Mouse (Mus musculus) CD4-positive, CD25-positive, alpha-beta regulatory T cell, adult 2 months (primary cell): ENCODE results near the gene Tspan3.

Experiments used
- DNase-seq: peaks from one replicate; pipeline ENCODE4 v3.0.0-alpha.2; 2012; ENCODE audit warnings: low read depth, low spot score

Gene Tspan3

DNA sequence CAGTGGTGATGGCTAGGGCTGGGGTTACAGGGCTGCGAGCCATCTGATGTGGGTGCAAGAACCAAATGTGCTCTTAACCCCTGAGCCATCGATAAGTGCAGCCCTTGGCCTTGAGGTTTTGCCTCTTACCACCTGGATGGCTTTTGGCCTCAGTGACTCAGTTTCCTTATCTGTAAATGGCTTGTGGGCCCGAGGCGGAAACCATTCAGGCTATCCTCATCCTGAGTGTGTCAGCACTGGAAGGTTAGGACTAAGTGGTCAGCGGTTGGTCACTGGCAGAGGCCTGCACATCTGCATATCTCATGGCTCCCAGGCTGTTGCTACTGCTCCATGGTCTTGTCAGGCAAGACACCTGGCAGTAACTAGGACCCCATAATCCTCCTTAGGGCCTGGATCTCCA, 47.2 kb downstream of the Tspan3 start:
- no peak for DNase-seq

DNA sequence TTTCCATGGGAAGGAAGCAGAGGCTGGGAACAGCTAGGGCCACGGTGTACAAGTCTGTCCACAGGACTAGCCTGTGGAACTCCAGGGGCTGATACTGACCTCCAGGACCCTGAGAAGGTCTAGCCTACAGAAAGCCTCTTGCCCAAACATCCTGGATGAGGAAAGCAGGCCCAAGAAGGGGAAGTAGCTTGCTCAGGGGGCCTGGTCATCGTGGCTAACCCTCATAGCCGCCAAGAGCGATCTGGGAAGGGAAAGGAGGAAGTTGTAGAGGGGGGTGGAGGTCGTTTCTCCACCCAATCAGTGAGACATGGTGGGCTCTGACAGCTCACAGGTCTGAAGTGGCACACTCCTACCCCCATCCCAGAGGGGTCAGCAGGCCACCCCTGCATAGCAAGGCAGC, 57.1 kb downstream of the Tspan3 start:
- DNase-seq: no peak

DNA sequence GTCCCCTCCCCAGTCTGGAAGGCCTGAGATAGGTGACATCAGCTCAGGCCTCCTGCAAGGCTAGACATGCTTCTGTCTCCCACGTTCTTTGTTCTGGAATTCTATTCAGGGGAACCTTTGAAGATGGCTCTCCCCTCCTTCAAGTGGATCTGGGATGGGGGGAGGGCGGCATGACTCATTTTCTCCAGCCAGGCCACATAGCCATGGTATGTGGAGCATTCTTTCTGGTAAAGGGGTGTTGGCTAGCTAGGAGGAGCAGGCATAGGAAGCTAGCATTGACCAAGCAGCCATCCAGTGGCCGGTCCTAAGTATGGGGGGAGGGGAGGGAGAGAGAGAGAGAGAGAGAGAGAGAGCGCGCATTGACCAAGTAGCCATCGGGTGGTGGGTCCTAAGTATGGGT, 57.8 kb downstream of the Tspan3 start:
- DNase-seq: no peak

DNA sequence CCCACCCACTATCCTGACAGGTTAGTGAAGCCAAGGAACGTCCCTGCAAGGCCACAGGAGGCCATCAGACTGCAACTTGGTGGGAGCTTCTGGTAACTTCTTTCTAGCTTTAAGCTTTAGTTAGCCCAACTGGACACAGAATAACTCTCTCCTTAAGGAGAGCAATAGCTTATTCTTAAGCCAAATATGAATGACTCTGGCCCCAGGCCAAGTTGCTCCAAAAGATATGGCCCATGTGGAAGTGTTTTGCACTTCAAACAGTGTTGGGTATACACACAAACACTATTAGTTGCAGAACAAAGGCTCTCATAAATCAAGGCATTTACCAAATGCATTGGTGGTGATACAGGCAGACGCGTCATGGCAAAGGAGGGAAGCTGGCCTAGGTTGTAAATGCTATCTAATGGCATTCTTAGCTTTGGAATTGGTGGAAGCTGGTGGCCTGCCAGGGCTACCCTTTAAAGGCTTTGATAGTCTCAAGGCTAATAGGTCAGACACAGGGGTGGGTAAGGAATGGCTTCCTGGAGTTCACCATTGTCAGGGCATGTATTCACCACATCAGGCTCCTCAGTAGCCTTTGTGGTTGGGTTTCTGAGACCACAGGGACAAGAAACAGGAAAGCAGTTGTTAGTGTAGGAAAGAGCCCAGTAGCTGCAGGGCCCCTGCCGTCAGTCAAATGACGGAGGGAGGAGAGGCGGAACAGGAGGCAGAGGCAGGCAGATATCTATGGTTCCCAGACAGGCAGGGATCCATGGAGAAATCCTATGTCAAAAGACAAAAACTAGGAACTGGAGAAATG, 58.8 kb downstream of the Tspan3 start:
- DNase-seq: no peak

DNA sequence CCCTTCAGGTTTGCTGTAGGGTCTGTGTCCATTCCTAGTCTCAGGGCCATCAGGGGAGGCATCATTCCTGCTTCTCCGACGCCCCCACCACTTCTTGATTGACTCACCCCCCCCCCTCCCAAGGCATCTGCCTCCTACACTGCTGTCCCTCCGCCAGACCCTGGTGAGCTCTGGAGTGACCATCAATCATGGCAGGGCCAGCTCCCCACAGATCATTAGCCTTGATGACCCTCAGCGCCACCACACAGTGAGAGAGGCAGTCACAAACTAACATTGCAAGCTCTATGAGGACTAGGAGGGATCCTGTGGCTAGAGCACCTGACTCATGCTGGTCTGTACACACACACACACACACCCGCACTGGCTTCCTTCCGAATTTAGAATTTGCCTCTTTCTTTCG, 60.4 kb downstream of the Tspan3 start:
- no peak for DNase-seq

DNA sequence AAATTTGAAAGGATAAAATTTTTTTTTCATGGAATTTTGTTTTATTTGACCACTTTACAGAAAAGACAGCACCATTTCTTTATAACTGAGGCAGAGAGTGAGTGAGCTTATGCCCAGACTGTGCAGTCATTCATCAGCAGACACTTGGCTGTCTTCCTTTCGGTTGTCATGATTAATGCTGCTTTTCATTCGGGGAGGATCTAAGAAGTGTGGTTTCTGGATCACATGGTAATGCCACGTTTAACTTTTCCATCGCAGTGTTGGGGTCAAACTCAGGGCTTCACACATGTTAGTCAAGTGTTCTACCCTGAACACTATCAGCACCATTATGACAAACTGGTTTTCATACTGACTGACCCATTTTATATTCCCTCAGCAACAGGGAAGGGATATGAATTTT, 64.3 kb downstream of the Tspan3 start:
- peak; percentile 29 for DNase-seq

DNA sequence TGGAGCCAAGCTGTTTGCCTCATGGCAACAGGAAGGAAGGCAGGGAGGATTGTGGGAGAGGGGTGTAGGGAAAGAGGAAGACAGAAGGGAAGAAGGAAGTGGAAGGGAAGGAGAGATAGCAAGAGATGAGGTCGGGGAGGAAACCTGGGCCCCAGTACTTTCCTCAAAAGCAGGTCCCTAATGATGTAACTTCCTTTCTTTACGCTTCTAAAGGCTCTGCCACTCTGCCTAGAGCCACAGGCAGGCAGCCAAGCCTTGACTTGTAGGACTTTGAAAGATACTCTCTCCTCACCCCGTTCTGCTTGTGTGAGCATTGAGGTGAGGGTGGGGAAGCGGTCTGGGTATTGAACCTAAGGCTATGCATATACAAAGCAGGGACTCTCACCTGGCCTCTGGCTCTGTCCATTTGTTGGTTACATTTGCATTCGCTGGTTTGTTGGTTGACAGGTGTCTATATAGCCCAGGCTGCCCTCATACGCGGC, 65.2 kb downstream of the Tspan3 start:
- DNase-seq: peak; percentile 39

DNA sequence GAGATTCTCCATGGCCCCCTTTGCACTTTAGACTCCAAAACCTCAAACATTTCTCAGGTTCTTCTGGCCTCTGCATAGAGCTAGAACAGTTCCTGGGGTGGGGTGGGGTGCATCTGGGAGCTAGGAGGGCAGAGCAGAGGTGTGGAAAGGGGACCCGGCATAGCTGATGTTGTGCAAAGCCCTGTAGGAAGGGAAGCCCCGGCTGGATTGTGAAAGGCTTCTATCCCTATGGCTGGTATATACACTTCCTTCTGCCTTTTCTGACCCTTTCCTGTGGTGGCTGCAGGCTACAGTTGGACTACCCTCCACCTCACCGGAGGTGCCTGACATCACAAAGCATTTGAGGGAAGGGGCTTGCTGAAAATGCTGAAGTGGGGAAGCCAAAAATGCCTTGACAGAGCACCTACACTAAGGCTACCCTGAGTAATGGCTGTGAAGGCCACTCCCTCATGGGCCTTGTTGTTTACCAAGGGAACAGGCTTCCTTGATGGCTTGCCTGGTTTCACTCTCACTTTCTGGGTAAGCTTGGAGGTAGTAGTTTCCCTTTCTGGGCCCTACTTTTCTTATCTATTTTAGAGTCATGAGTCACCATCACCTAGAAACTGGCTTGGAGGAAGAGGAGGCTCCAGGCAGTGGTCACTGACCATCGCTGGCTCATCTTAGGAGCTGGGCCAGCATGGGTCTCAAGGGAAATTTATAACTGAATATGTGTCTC, 67.5 kb downstream of the Tspan3 start:
- peak; percentile 27 for DNase-seq

DNA sequence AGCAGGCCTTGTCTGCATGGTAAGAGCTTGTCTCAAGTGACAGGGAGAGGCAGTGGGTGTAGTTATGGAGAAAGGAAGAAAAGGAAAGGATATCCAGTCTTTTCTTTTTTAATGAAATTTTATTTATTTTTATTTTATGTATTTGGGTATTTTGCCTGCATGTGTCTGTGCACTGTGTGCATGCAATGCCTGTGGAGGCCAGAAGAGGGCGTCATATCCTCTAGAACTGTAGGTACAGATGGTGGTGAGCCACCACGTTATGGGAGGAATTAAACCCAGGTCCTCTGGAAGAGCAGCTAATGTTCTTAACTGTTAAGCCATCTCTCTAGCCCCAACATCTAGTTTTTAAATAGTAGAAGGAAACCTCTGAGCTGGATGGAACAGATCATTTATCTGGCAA, 73.2 kb downstream of the Tspan3 start:
- DNase-seq: peak; percentile 66

DNA sequence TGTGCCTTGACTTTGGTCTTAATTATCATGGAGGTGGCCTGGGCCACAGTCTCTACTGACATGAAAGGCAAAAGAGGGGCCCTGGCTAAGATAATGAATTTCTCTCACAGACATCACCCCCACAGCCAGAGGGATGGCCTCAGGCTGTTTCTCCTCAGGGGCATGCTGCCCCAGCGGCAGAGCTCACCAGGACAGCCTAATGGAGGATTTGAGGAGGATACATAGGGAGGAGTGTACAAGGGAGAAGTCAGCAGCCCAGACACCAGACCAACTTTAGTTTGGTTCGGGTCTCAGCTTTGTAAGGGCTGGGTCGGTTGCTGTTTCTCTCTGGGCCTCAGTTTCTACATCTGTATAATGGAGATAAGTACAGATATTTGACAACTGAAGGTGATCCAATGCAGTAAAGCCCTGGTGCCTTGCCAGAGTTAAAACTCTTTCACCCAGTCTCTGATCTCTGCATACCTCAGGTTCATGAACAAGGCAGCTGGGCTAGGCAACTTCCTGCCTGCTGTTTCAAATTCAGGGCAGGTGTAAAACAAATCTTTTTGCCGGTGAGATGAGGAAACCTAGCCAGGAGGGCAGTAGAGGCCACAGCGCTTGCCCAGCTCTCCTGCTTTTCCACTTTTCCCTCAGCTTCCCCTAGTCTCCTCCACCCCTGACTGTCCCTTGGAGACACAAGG, 74.6 kb downstream of the Tspan3 start:
- DNase-seq: peak; percentile 57

DNA sequence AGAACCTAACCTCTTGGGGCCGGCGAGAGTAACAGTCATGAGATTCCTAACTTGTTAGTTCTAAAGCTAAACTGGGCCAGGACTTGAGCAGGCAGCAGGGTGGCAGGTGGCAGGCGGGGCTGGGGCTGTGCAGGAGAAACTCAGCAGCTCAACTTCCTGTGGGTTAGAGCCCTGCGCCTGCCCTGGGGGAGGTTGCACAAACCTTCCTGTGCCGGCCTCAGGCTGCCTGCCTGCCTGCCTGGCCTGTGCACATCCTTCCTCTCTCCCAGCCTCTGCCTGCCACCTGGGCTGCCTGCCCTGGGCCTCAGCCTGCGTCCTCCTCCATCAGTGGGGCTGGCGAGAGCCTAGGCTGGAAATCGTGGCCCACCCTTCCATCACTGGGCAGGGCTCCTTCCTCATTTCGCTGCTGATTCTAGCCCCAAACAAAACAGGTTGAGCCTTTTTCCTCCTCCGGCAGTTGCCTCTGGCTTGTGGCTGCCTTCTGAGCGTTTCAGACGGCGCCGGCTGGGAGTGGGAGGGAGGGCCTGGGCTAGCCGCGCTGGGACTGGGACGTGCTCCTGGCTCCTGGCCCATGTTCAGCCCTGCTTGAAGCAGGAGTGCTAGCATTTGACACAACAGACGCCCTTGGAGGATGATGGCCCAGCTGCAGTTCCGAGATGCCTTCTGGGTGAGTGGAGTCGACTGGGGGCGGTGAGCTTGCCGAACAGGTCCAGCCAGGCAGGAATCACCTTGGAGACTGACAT, 75.3 kb downstream of the Tspan3 start, which contains the start of gene Pstpip1:
Gene Pstpip1, plus strand, starts transcription at position 185 of the 743 bp plus-strand sequence.
- DNase-seq: peak; percentile 87

DNA sequence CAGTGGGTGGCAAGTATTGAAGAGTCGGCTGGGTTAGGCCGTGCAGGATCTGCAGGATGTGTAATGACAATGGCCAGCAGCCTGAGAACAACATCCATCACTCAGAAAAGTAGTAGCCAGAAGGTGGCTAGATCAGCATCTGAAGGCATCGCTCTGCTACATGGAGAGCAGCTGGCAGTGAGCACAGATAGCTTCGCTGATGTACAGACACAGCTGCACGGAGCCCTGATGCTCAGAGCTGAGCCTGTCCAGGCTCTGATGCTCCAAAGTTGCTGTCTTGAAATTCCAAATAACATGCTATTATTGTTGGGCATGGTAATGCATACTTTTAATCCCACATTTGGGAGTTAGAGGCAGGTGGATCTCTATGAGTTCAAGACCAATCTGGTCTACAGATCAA, 78.8 kb downstream of the Tspan3 start:
- no peak for DNase-seq
